Mouse (Mus musculus) myocyte (in vitro differentiated cells): ENCODE measurements around the gene Pisd.

Experiments
- CEBPB ChIP-seq: IDR thresholded peaks from 2 replicates; pipeline ENCODE4 v1.6.1; 2011; ENCODE audit warnings: mild to moderate bottlenecking, moderate library complexity; ENCODE audit not compliant: poor library complexity, insufficient read depth, severe bottlenecking
- E2F4 ChIP-seq: IDR thresholded peaks from one replicate; pipeline ENCODE4 v1.6.1; 2011; ENCODE audit warnings: mild to moderate bottlenecking, control low read depth, moderate library complexity; ENCODE audit not compliant: insufficient read depth
- MAX ChIP-seq: IDR thresholded peaks from one replicate; pipeline ENCODE4 v1.6.1; 2011; ENCODE audit warnings: low read depth, mild to moderate bottlenecking, control low read depth
- MYOD1 ChIP-seq, 3 experiments: IDR thresholded peaks; one replicate each; pipeline ENCODE4 v1.6.1; 2011; ENCODE audit warnings: control low read depth in 2 of 3, low read depth in 2 of 3, mild to moderate bottlenecking in 2 of 3, moderate library complexity in 1 of 3; ENCODE audit not compliant: insufficient read length in 2 of 3, control insufficient read depth in 1 of 3
- MYOG ChIP-seq, 3 experiments: IDR thresholded peaks; one replicate each; pipeline ENCODE4 v1.6.1; 2011; ENCODE audit warnings: control low read depth in 2 of 3, low read depth in 2 of 3, mild to moderate bottlenecking in 2 of 3; ENCODE audit not compliant: insufficient read length in 2 of 3, control insufficient read depth in 1 of 3, insufficient read depth in 1 of 3
- POLR2A ChIP-seq: IDR thresholded peaks from one replicate; pipeline ENCODE4 v1.6.1; 2011; ENCODE audit warnings: low read depth, mild to moderate bottlenecking, control low read depth, moderate library complexity; ENCODE audit not compliant: insufficient read length
- POLR2AphosphoS2 ChIP-seq: IDR thresholded peaks from one replicate; pipeline ENCODE4 v1.6.1; 2011; ENCODE audit warnings: low read depth, control low read depth; ENCODE audit not compliant: insufficient read length
- REST ChIP-seq: IDR thresholded peaks from one replicate; pipeline ENCODE4 v1.6.1; 2011; ENCODE audit warnings: mild to moderate bottlenecking, control low read depth, moderate library complexity; ENCODE audit not compliant: insufficient read depth, insufficient read length
- SRF ChIP-seq: IDR thresholded peaks from one replicate; pipeline ENCODE4 v1.6.1; 2011; ENCODE audit warnings: low read depth; ENCODE audit not compliant: control insufficient read depth, insufficient read length
- TCF12 ChIP-seq: IDR thresholded peaks from one replicate; pipeline ENCODE4 v1.6.1; 2011; ENCODE audit warnings: mild to moderate bottlenecking, control low read depth; ENCODE audit not compliant: poor library complexity, insufficient read depth, severe bottlenecking
- USF1 ChIP-seq: IDR thresholded peaks from one replicate; pipeline ENCODE4 v1.6.1; 2011; ENCODE audit warnings: low read depth, mild to moderate bottlenecking, control low read depth, moderate library complexity

- TF ChIP-seq TCF12: no peak
- no peak for TF ChIP-seq POLR2A
- TF ChIP-seq SRF: no peak
- no peak for TF ChIP-seq CEBPB
- TF ChIP-seq POLR2AphosphoS2: no peak
- TF ChIP-seq REST: no peak
- TF ChIP-seq E2F4: no peak
- TF ChIP-seq USF1: no peak
- TF ChIP-seq MYOD1 (IDR thresholded peaks at IDR 0.05; ENCODE audit: control insufficient read depth in 1 of 3, insufficient read length in 2 of 3, low read depth in 2 of 3): no peak
- TF ChIP-seq MAX: no peak
- TF ChIP-seq MYOG (IDR thresholded peaks at IDR 0.05; ENCODE audit: control insufficient read depth in 1 of 3, insufficient read depth in 1 of 3, insufficient read length in 2 of 3, low read depth in 2 of 3): no peak
Observed at GRCm38 (mm10) chr5:32761566-32762140, 23.8 kb downstream of the Pisd start.
